Mouse (Mus musculus) forebrain, embryonic 11.5 days (tissue): ENCODE measurements around the gene Slc6a12. TPM values are rescaled to one million over a fixed set of nuclear protein-coding genes. Genes with fewer than 3 reads are reported as not detected.

Experiments
- ATAC-seq: fragments of 200-750 bp; cut with Nextera tagmentation; replicated peaks from 2 replicates; pipeline ENCODE4 v1.8.0; 2017; ENCODE audit warnings: moderate TSS enrichment; ENCODE audit not compliant: low FRiP score
- DNase-seq: peaks from one replicate; pipeline ENCODE4 v3.0.0-alpha.2; 2017; ENCODE audit warnings: low spot score
- H3K27ac ChIP-seq: fragments of 300-500 bp; sonication (generic); 2 replicates; pipeline ENCODE4 v1.5.1; 2014; ENCODE audit warnings: low read depth, low read length
- H3K27me3 ChIP-seq: fragments of 300-500 bp; sonication (generic); 2 replicates; pipeline ENCODE4 v1.6.1; 2014; ENCODE audit warnings: mild to moderate bottlenecking, low read length, mixed read lengths; ENCODE audit not compliant: control insufficient read depth, insufficient read depth
- H3K36me3 ChIP-seq: fragments of 300-500 bp; sonication (generic); 2 replicates; pipeline ENCODE4 v1.6.1; 2014; ENCODE audit warnings: mild to moderate bottlenecking, low read length, moderate library complexity, mixed read lengths; ENCODE audit not compliant: control insufficient read depth, insufficient read depth
- H3K4me1 ChIP-seq: fragments of 300-500 bp; sonication (generic); replicated peaks from 2 replicates; pipeline ENCODE4 v1.6.1; 2014; ENCODE audit warnings: low read length, mixed read lengths; ENCODE audit not compliant: control insufficient read depth, insufficient read depth
- H3K4me2 ChIP-seq: fragments of 300-500 bp; sonication (generic); 2 replicates; pipeline ENCODE4 v1.6.1; 2014; ENCODE audit warnings: low read depth, mild to moderate bottlenecking, low read length, moderate library complexity, mixed read lengths; ENCODE audit not compliant: severe bottlenecking
- H3K4me3 ChIP-seq: fragments of 300-500 bp; sonication (generic); 2 replicates; pipeline ENCODE4 v1.5.1; 2014; ENCODE audit warnings: low read depth, low read length
- H3K9ac ChIP-seq: fragments of 300-500 bp; sonication (generic); 2 replicates; pipeline ENCODE4 v1.6.1; 2014; ENCODE audit warnings: low read length
- H3K9me3 ChIP-seq: fragments of 300-500 bp; sonication (generic); 2 replicates; pipeline ENCODE4 v1.6.1; 2016; ENCODE audit warnings: low read length, mixed read lengths; ENCODE audit not compliant: control insufficient read depth
- WGBS: fragments of 180-500 bp; shearing (Covaris S2); extraction: QIAGEN DNeasy Blood & Tissue Kit; methylation state at CpG from one replicate; pipeline ENCODE4 v1.1.7; 2014; 5-methylcytosine and 5-hydroxymethylcytosine counted together
- polyA plus RNA-seq: library from polyadenylated mRNA; unstranded; fragments of >200 nt; fragmentation: Nextera tagmentation; extraction: Ambion mirVana; gene quantifications from 2 replicates; pipeline ENCODE4 v1.2.1, GENCODE M21; 2014

Slc6a12 gene
- polyA plus RNA-seq, 1 experiment from 2014 or later, result 0.15 TPM

DNA sequence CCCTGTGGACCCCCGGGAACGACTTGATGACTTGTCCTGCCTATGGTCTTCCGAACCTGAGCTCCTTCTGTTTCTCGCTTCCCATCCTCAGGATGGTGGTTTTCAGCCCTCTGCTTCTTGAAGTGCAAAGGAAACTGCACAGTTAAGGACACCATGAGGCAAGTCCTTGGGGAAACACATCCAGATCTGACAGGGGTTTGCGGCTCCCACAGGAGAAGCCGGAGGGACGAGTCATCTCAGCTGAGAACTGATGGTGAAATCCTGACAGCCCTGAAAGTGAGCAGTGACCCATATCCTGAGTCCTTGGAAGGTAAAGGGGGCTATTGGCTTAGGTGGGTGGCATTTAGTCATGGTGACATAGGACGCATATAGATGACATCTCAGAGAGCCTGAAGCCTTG is 37.7 kb downstream of the Slc6a12 start:
- H3K9ac ChIP-seq, result no peak overlapping the region
- no peaks in the 10 kb centered on the region for H3K36me3 ChIP-seq
- H3K27ac ChIP-seq, result no peak overlapping the region
- DNase-seq (no peak), ATAC-seq (no peak)
- H3K9me3 ChIP-seq, result no peaks in the 10 kb centered on the region
- no peaks in the 10 kb centered on the region for H3K4me1 ChIP-seq
- no peak overlapping the region for H3K4me3 ChIP-seq
- 89% methylated on average over 8 of the region's 8 CpGs for WGBS
- H3K4me2 ChIP-seq, result no peak overlapping the region
- no peaks in the 10 kb centered on the region for H3K27me3 ChIP-seq

DNA sequence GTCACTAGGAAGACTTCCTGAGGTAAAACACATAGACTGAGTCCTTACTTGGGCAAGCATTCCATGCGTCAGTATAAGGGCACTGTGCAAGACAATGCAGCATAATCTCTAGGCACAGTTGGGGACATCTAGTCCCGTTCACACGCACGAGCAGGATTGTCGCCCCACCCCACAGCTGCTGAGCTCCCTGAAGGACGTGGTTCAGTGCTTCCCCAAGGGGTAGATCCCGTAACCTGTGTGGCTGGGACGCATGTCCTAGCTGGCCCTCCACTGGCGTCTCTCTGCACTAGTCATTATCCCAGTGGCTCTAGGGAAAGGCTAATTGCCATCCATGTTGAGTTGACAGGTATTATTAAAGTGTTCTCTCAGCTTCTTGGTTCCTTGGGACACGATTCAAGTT is 39.2 kb downstream of the Slc6a12 start:
- H3K4me2 ChIP-seq, result no peak overlapping the region
- ATAC-seq (no peak), DNase-seq (no peak)
- no peak overlapping the region for H3K9ac ChIP-seq
- 43% methylated on average over 10 of the region's 10 CpGs for WGBS
- no peaks in the 10 kb centered on the region for H3K36me3 ChIP-seq
- H3K4me3 ChIP-seq, result no peak overlapping the region
- no peaks in the 10 kb centered on the region for H3K27me3 ChIP-seq
- no peaks in the 10 kb centered on the region for H3K9me3 ChIP-seq
- no peak overlapping the region for H3K27ac ChIP-seq
- 0 out of 2 replicates have a peak, but pooled peaks cover 3% of the 10 kb centered on the region for H3K4me1 ChIP-seq

DNA sequence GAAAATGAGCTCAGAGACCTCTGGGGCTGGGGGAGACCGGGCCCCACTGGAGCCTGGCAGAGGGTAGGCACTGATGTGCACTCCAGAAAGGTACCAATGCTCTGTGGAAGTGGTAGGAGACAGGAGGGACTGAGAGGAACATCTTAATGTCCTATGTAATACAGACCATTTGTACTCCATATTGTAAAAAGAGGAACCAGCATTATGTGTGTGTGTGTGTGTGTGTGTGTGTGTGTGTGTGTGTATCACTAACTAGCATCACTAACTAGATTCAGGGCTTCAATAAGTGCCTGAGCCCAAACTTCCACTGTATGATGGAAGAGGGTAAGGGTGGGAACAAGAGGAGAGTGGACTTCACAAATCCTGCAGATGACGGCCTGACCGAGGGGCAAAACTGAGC is 42.5 kb downstream of the Slc6a12 start:
- H3K9ac ChIP-seq, result no peak overlapping the region
- H3K27me3 ChIP-seq, result no peaks in the 10 kb centered on the region
- H3K36me3 ChIP-seq, result no peaks in the 10 kb centered on the region
- H3K9me3 ChIP-seq, result no peaks in the 10 kb centered on the region
- WGBS, result 83% methylated on average over 3 of the region's 3 CpGs
- H3K27ac ChIP-seq, result no peak overlapping the region
- DNase-seq (no peak), ATAC-seq (no peak)
- no peak overlapping the region for H3K4me2 ChIP-seq
- H3K4me3 ChIP-seq, result no peak overlapping the region
- H3K4me1 ChIP-seq, result 0 out of 2 replicates have a peak, but pooled peaks cover 3% of the 10 kb centered on the region

DNA sequence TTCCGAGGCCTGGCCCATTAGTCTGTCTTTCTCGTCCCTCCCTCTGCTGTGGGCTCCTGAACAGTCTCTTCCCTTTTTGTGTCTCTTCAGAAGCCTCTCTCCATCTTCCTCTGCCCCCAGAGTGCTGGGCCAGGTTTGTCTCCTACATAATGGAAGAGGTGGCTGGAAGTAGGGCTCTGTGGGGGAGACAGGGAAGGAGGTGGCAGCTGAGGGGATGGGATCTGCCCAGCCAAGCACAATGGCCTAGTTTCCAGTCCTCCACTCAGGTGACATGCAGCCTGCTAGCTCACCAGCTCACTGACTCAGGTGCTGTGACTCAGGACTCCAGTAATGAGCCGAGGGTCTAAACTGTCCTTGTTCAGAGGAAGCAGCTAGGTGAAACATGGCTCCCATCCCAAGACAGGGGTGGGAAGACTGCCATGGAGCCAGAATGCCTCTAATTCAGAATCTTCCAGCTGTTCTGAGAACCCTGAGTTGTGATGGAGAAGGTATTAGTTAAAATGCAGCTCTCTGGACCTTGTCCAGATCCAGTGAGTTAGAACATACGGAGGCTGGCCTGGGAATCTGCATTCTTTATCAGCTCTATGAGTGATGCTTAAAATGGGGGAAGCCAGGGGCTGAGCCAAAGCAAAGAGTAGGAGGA is 49.9 kb downstream of the Slc6a12 start:
- H3K4me1 ChIP-seq, result no peaks in the 10 kb centered on the region
- no peaks in the 10 kb centered on the region for H3K36me3 ChIP-seq
- ATAC-seq, result no peak
- H3K27ac ChIP-seq, result no peak overlapping the region
- no peak overlapping the region for H3K9ac ChIP-seq
- H3K27me3 ChIP-seq, result no peaks in the 10 kb centered on the region
- WGBS, result 95% methylated on average over 4 of the region's 4 CpGs
- DNase-seq, result no peak
- no peaks in the 10 kb centered on the region; the same call in 1 of the 2 replicates for H3K9me3 ChIP-seq
- H3K4me2 ChIP-seq, result no peak overlapping the region
- H3K4me3 ChIP-seq, result no peak overlapping the region

DNA sequence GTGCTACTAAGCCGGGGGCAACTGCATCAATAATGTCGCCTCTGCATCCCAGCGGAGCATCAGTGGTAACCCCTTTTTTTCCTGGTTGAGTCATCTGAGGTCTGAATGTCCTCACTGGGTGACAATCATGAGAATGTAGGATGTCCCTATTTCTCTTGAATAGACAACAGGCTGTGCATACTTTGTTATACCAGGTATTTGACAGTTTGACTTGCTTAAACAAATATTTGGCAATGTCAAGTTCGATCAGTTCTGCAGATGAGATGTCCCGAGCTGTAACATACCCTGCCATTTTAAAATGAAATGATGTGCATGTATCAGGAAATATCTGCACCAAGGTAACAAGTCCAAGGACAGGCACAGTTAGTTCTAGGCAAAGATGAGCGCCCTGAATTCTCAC is 58.3 kb downstream of the Slc6a12 start:
- Histone ChIP-seq H3K4me2 (no peak overlapping the region), H3K4me1 (no peaks in the 10 kb centered on the region), H3K27ac (no peak overlapping the region), H3K4me3 (no peak overlapping the region), H3K9ac (no peak overlapping the region), H3K27me3 (no peaks in the 10 kb centered on the region), H3K36me3 (no peaks in the 10 kb centered on the region), H3K9me3 (no peaks in the 10 kb centered on the region)
- no peak for DNase-seq
- WGBS, result 91% methylated on average over 6 of the region's 6 CpGs
- no peak for ATAC-seq

DNA sequence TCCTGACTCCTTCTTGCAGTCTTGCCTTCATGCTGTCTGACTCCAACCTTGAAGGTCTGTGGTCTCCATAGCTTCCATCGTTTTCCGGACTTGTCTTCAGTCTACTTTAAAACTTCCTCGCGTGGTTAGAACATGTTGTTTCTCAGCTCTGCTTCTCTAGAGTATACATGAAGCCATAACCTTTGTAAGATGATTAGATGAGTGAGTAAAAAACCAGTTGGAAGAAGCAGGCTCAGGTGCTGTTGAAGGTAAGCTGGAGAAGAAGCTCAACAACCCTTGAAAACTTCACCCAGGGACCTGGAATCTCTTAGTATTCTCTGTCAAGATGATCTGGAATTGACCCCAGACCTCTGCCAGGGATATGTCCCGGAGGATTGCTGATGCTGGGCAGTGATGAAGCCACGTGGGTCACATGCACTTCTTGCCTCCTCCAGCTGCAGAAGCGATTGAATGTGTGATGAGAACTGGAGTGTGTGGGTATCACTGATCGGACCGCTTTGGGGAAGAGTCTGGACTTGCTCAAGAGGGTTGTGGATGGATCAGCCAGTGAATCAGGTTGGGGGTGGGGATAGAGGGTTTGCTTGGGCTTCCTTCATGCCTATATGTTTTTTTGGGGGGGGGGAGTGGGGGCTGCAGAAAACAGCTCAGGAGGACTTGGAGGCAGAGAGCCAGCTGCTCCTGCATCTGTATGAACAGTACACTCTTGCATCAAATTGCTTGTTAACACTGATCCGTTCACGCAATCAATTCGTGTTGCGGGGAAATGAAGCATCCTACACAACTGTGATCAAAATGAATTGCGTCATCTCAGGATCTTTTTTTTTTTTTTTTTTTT is 59.2 kb downstream of the Slc6a12 start:
- Histone ChIP-seq H3K9me3 (no peaks in the 10 kb centered on the region), H3K4me3 (no peak overlapping the region), H3K9ac (no peak overlapping the region), H3K27ac (no peak overlapping the region), H3K4me1 (no peaks in the 10 kb centered on the region), H3K4me2 (no peak overlapping the region), H3K27me3 (no peaks in the 10 kb centered on the region), H3K36me3 (no peaks in the 10 kb centered on the region)
- DNase-seq, result no peak
- WGBS, result 83% methylated on average over 14 of the region's 14 CpGs
- peak; percentile 33; the same call in 1 of the 2 replicates for ATAC-seq

DNA sequence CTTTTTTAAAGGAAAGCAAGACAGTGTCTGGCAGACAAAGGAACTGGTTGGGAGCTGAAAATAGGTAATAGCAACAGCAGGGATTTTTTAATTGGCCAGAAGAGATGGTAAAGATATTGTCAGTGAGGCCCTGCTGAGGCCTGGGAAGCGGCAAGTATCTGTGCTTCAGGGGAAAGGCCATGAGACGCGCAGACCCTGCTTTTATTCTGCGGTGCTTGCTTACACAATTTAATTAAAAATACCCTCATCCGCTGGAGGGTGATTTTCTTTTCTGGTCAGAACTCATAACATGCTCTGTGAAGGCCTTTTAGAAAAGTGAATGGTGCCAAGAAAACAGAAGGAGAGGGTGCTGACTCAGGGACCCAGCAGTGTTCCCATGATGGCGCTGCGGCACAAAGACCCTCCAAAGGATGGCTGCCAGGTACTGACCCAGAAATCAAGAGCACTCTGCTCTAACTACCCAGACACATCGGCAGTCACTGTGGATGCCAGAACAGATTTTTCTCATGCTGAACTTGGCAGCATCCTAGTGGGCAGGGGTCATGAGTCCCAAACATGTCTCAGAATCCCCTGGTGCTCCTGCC is 59.9 kb downstream of the Slc6a12 start:
- Histone ChIP-seq H3K4me1 (peaks cover 3% of the 10 kb centered on the region; the same call in 1 of the 2 replicates), H3K4me2 (no peak overlapping the region), H3K9me3 (no peaks in the 10 kb centered on the region), H3K27ac (no peak overlapping the region), H3K27me3 (no peaks in the 10 kb centered on the region), H3K36me3 (no peaks in the 10 kb centered on the region), H3K4me3 (no peak overlapping the region), H3K9ac (no peak overlapping the region)
- DNase-seq, result no peak
- no peak for ATAC-seq
- 74% methylated on average over 8 of the region's 8 CpGs for WGBS

DNA sequence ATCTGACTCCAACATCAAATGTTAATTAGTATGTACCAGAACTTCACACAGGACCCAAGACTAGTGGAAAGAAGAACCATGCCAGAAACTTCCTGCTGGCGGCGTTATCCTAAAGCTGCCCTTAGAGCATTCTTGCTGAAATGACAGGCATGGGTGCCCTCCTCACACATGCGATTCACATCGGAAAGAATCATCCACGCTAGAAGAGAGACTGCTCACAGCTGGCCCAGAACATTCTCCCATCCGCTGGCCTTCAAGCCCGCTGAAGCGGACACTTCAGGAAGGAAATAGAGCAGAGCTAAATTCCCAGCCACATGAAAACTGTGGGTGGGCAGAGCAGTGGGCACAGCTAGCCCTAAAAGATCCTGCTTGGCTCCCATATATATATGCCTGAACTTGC is 62.4 kb downstream of the Slc6a12 start:
- Histone ChIP-seq H3K9me3 (no peaks in the 10 kb centered on the region), H3K27me3 (no peaks in the 10 kb centered on the region), H3K4me1 (peaks cover 5% of the 10 kb centered on the region; the same call in 1 of the 2 replicates), H3K4me2 (no peak overlapping the region), H3K36me3 (no peaks in the 10 kb centered on the region), H3K9ac (no peak overlapping the region), H3K27ac (no peak overlapping the region), H3K4me3 (no peak overlapping the region)
- no peak for DNase-seq
- ATAC-seq, result no peak
- 94% methylated on average over 8 of the region's 8 CpGs for WGBS
